7 mouse cellular contexts compared by ENCODE assay signal in the genomic region with DNA sequence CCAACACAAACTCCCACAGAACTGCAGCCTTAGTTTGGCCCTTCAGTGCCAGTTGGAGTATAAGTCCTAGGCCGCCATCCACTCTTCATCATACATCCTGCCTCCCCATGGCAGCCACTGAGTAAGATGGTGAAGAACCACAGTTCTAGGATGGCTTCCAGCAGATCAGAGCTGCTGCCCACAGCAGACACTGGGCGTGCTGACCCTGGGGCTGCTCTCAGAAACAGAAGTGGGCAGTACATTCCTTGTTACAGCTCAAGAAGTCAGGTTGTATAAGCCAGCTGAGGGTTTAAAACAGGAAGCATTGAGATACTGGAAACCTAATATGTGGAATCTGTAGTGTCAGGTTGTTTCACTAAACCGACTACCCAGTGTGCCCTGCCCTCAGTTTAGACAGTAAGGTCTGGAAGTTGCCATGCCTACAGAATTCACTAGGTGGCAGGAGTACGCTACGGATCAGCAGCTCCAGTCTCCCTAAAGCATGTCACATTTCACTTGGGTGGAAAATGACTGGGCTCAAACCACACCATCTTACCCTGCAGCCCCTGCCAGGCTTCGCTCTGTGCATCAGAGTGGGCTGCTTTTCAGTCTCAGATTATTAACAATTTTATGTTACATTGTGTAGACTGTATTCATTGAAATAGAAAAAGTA. TPM values are rescaled to one million over a fixed set of nuclear protein-coding genes. Genes with fewer than 3 reads are reported as not detected.
A peak's percentile ranks its signal among the peaks of the same experiment; 100 is the strongest.
DNase-seq lines count a peak whose midpoint lies in the region; ATAC-seq and TF ChIP-seq lines count a peak whose summit lies in the region.

No protein-coding gene starts in this region.

- DNase-seq in Patski (ENCODE audit: low read depth, low spot score) = peak; percentile 22
- peak; percentile 67 for DNase-seq in cerebellum, adult 8-10 months
- peak; percentile 60 to 88 for DNase-seq in frontal cortex, adult 2 months (ENCODE audit: extremely low spot score in 1 of 2, low spot score in 1 of 2)
- peak; percentile 86 for DNase-seq in hindbrain, postnatal 0 days (ENCODE audit: low spot score)
- peak; percentile 68 to 77 for DNase-seq in left cerebral cortex, adult 2 months (ENCODE audit: extremely low spot score in 1 of 2, low spot score in 2 of 2)
- DNase-seq in right cerebral cortex, postnatal 4 days = peak; percentile 67

- in situ Hi-C loops in Patski (cut with MboI; ENCODE audit: low pct_unique_long_range_greater_than_20kb) = loop anchor here (5.0 to 25.0 kb wide), 2 partner anchors 118 to 618 kb away; partner anchors contain the start of genes Nsl1 and Tatdn3

- intact Hi-C loops in left cerebral cortex, adult 2 months (cut with DNase I) = loop anchor here (1.0 to 10.0 kb wide), 4 partner anchors 45 to 331 kb away; no protein-coding TSS in a partner anchor

- H3K27me3 ChIP-seq in Patski = no peaks in the 10 kb centered on the region
- H3K27me3 ChIP-seq in hindbrain, postnatal 0 days (ENCODE audit: insufficient read depth, low read length) = no peaks in the 10 kb centered on the region

- H3K4me3 ChIP-seq in hindbrain, postnatal 0 days (ENCODE audit: low read length) = no peak overlapping the region
- no peak overlapping the region for H3K4me3 ChIP-seq in left cerebral cortex, adult 2 months

- POLR2A ChIA-PET in Patski (lab: Charles Lee) = interaction anchor here (1.1 to 1.7 kb wide), 2 partner anchors 119 to 134 kb away, joined by 3 to 5 read pairs; partner anchors contain the start of genes Nsl1 and Tatdn3

- H3K4me1 ChIP-seq in hindbrain, postnatal 0 days (ENCODE audit: insufficient read depth, low read length) = no peaks in the 10 kb centered on the region

- TF ChIP-seq CTCF in Patski (IDR thresholded peaks at IDR 0.05) = peak; percentile 87
- TF ChIP-seq CTCF in hindbrain, postnatal 0 days (IDR thresholded peaks at IDR 0.05; ENCODE audit: low read depth) = peak; percentile 91
- TF ChIP-seq CTCF in left cerebral cortex, adult 2 months (IDR thresholded peaks at IDR 0.05) = peak; percentile 90

- no peaks in the 10 kb centered on the region for H3K9me3 ChIP-seq in hindbrain, postnatal 0 days (ENCODE audit: low read length)

- no peak overlapping the region for H3K9ac ChIP-seq in hindbrain, postnatal 0 days (replicated peaks; ENCODE audit: low read length)

- CTCF ChIA-PET in Patski (lab: Charles Lee) = interaction anchor here (0.8 to 3.2 kb wide), 20 partner anchors 9 to 627 kb away, joined by 3 to 13 read pairs (median 4); partner anchors contain the start of genes Nsl1, Tatdn3 and Vash2

- 52% methylated on average over 6 of the region's 6 CpGs for WGBS in hindbrain, postnatal 0 days

- ATAC-seq in Patski = peak; percentile 87
- peak; percentile 90 for ATAC-seq in hindbrain, postnatal 0 days
- ATAC-seq in megakaryocyte-erythroid progenitor cell, adult 5-6 weeks (replicated peaks; ENCODE audit: low FRiP score, low TSS enrichment, poor library complexity, severe bottlenecking) = peak; percentile 94

- no peak overlapping the region for H3K4me2 ChIP-seq in hindbrain, postnatal 0 days (ENCODE audit: low read depth, low read length)

- no peak overlapping the region for H3K27ac ChIP-seq in hindbrain, postnatal 0 days
- H3K27ac ChIP-seq in left cerebral cortex, adult 2 months = no peak overlapping the region

- peaks cover 62% of the 10 kb centered on the region for H3K36me3 ChIP-seq in hindbrain, postnatal 0 days (ENCODE audit: insufficient read depth, low read length)

RNA-seq across cellular contexts. Expression of gene Angel2, which starts 19.3 kb away (rescaled TPM):
- 54.1 TPM for polyA plus RNA-seq in Patski (2021)
- polyA plus RNA-seq in frontal cortex, adult 2 months (2012; rRNA removed) = 56.1 and 59.6 TPM in 2 replicates
- 25.3 and 28.4 TPM in 2 replicates for total RNA-seq in hindbrain, postnatal 0 days (2014; rRNA removed)
- 39.4 and 40.2 TPM in 2 replicates for polyA plus RNA-seq in hindbrain, postnatal 0 days (2015; fragmentation: Nextera tagmentation; extraction: Ambion mirVana)
- total RNA-seq in left cerebral cortex, adult 2 months (2021) = 10 to 100 TPM; 56.2 to 57.5 TPM
- total RNA-seq in megakaryocyte-erythroid progenitor cell, adult 5-6 weeks (2014; fragmentation: Nextera tagmentation) = 36.3 and 39.8 TPM in 2 replicates
- 37.0 and 42.6 TPM in 2 replicates for total RNA-seq in megakaryocyte-erythroid progenitor cell, adult 5-6 weeks (2017)

RNA-seq across cellular contexts. Expression of gene Rps6kc1, which starts 32.7 kb away (rescaled TPM):
- 16.5 TPM for polyA plus RNA-seq in Patski (2021)
- polyA plus RNA-seq in frontal cortex, adult 2 months (2012; rRNA removed) = 22.2 and 26.2 TPM in 2 replicates
- 35.9 and 40.8 TPM in 2 replicates for total RNA-seq in hindbrain, postnatal 0 days (2014; rRNA removed)
- 19.6 and 21.0 TPM in 2 replicates for polyA plus RNA-seq in hindbrain, postnatal 0 days (2015; fragmentation: Nextera tagmentation; extraction: Ambion mirVana)
- 100 to 1,000 TPM; 111 to 117 TPM for total RNA-seq in left cerebral cortex, adult 2 months (2021)
- total RNA-seq in megakaryocyte-erythroid progenitor cell, adult 5-6 weeks (2014; fragmentation: Nextera tagmentation) = 10.3 and 20.0 TPM in 2 replicates
- total RNA-seq in megakaryocyte-erythroid progenitor cell, adult 5-6 weeks (2017) = 17.3 and 22.1 TPM in 2 replicates

RNA-seq across cellular contexts. Expression of gene Vash2, which starts 34.9 kb away (rescaled TPM):
- polyA plus RNA-seq in Patski (2021) = 5.4 TPM
- polyA plus RNA-seq in frontal cortex, adult 2 months (2012; rRNA removed) = 7.0 and 7.7 TPM in 2 replicates
- 38.5 and 40.9 TPM in 2 replicates for total RNA-seq in hindbrain, postnatal 0 days (2014; rRNA removed)
- polyA plus RNA-seq in hindbrain, postnatal 0 days (2015; fragmentation: Nextera tagmentation; extraction: Ambion mirVana) = 46.6 and 47.4 TPM in 2 replicates
- 1 to 10 TPM; 2.6 to 2.7 TPM for total RNA-seq in left cerebral cortex, adult 2 months (2021)
- not detected in 2 replicates for total RNA-seq in megakaryocyte-erythroid progenitor cell, adult 5-6 weeks (2014; fragmentation: Nextera tagmentation)
- not detected in 2 replicates for total RNA-seq in megakaryocyte-erythroid progenitor cell, adult 5-6 weeks (2017)

Comparison
In these comparisons a context has a peak if more than half of its experiments do, and no peak if none do; other contexts are left out.
1. DNase-seq: peak in every context shown above with its lines; median percentile 86 in hindbrain, postnatal 0 days; 74 in frontal cortex, adult 2 months; 72 in left cerebral cortex, adult 2 months; 67 in cerebellum, adult 8-10 months; 67 in right cerebral cortex, postnatal 4 days; 22 in Patski.
2. RNA of gene Vash2, which starts 34.9 kb away (total RNA-seq): 38.5 to 40.9 TPM in hindbrain, postnatal 0 days; 2.6 to 2.7 TPM in left cerebral cortex, adult 2 months and not detected in megakaryocyte-erythroid progenitor cell, adult 5-6 weeks; every median in the first group is over 10 times any median in the second.
3. Peak in every context shown above with its lines, with median percentiles within 50 percentile points of each other: ATAC-seq and CTCF ChIP-seq.